Mouse (Mus musculus) liver, adult 2 months (tissue): ENCODE results near the gene C530008M17Rik.

Source experiments
- CTCF ChIP-seq: fragments of 200-500 bp; IDR thresholded peaks from 2 replicates; pipeline ENCODE4 v1.5.1; 2011; ENCODE audit warnings: low read depth, low read length, control low read depth
- POLR2A ChIP-seq: fragments of 200-500 bp; IDR thresholded peaks from 2 replicates; pipeline ENCODE4 v1.6.1; 2011; ENCODE audit warnings: low read length, control low read depth; ENCODE audit not compliant: insufficient read depth; ENCODE audit errors: extremely low read depth

DNA sequence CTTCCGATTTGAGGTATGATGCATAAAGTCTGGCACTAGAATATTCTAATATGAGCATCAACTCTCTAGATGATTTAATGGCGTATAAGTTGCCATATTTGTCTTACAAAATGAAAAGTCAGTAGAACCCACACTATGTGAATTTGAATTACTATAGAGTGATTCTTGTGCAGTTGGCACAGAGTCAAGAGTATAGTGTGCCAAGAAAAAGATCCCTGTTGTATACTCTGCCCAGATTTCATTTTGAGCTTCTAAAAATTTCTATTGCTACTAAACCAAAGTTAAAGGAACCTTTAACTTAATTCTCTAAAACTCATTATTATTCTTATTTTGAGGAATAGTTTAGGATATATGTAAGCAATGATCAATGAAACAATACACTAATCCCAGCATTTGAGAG is at the start of gene C530008M17Rik:
- TF ChIP-seq CTCF (no peak), POLR2A (no peak)
